Mouse (Mus musculus): Measurements from ENCODE around the gene Upk3bl.

- TF ChIP-seq CTCF (IDR thresholded peaks at IDR 0.05; ENCODE audit: extremely low read depth, insufficient read depth, insufficient read length, insufficient replicate concordance) (no peak), POLR2A (IDR thresholded peaks at IDR 0.05; ENCODE audit: low read depth, low read length) (no peak)
These were observed 22.8 kb downstream of the Upk3bl start for GRCm38 (mm10) chr5:136077001-136077550.

Measured in spleen, adult 2 months (tissue).